9 mouse cellular contexts compared by ENCODE assay signal in genomic region chr9:65188599-65188998, GRCm38 (mm10). TPM values are rescaled to one million over a fixed set of nuclear protein-coding genes. Genes with fewer than 3 reads are reported as not detected.
A peak's percentile ranks its signal among the peaks of the same experiment; 100 is the strongest.
DNase-seq lines count a peak whose midpoint lies in the region; ATAC-seq lines count a peak whose summit lies in the region.
"Had no signal": no experiment of that assay in that cellular context is flagged by ENCODE, and none has a peak within 500 bp of the region (broad histone marks: within the 10 kb centered on the region; RNA-seq: fewer than 3 reads in every experiment).

No protein-coding gene starts in this region.

- 8% methylated on average over 3 of the region's 3 CpGs for WGBS in embryonic facial prominence, embryonic 11.5 days
- 1% methylated on average over 3 of the region's 3 CpGs for WGBS in liver, embryonic 13.5 days (ENCODE audit: insufficient replicate concordance)
- 1% methylated on average over 3 of the region's 3 CpGs for WGBS in neural tube, embryonic 12.5 days
- 7% methylated on average over 3 of the region's 3 CpGs for WGBS in stomach, embryonic 16.5 days

- no peak for ATAC-seq in embryonic facial prominence, embryonic 11.5 days (replicated peaks; ENCODE audit: insufficient number of reproducible peaks, low FRiP score, low TSS enrichment, low read depth)
- ATAC-seq in liver, embryonic 13.5 days (ENCODE audit: low read depth) = peak; percentile 26; the same call in 1 of the 2 replicates
- ATAC-seq in neural tube, embryonic 12.5 days (ENCODE audit: low FRiP score, low read depth) = peak; percentile 57; the same call in 1 of the 2 replicates
- ATAC-seq in stomach, embryonic 16.5 days (ENCODE audit: insufficient read depth, low FRiP score) = peak; percentile 62; the same call in 1 of the 2 replicates

- peak; percentile 84 for DNase-seq in CD4-positive helper T cell, adult 2 months (ENCODE audit: low read depth, low spot score)
- DNase-seq in adrenal gland, postnatal 36 days = peak; percentile 82 to 83
- DNase-seq in embryonic facial prominence, embryonic 11.5 days (ENCODE audit: low spot score) = peak; percentile 96
- DNase-seq in heart, adult 9 months (ENCODE audit: low spot score in 2 of 2) = peak; percentile 81 to 91
- DNase-seq in kidney, postnatal 36 days = peak; percentile 87 to 89
- peak; percentile 59 for DNase-seq in liver, embryonic 13.5 days

- H3K4me3 ChIP-seq in embryonic facial prominence, embryonic 11.5 days (ENCODE audit: low read depth, low read length) = no peak overlapping the region
- H3K4me3 ChIP-seq in liver, embryonic 13.5 days (replicated peaks) = no peak overlapping the region
- H3K4me3 ChIP-seq in neural tube, embryonic 12.5 days = no peak overlapping the region
- no peak overlapping the region for H3K4me3 ChIP-seq in stomach, embryonic 16.5 days (replicated peaks; ENCODE audit: low read length)
- H3K4me3 ChIP-seq: embryonic facial prominence, embryonic 15.5 days had no signal

- H3K27ac ChIP-seq in embryonic facial prominence, embryonic 11.5 days (replicated peaks; ENCODE audit: low read depth, low read length) = no peak overlapping the region
- no peak overlapping the region for H3K27ac ChIP-seq in liver, embryonic 13.5 days
- no peak overlapping the region for H3K27ac ChIP-seq in neural tube, embryonic 12.5 days
- no peak overlapping the region for H3K27ac ChIP-seq in stomach, embryonic 16.5 days (ENCODE audit: low read length)
- H3K27ac ChIP-seq: embryonic facial prominence, embryonic 15.5 days had no signal

- no peak overlapping the region for H3K4me2 ChIP-seq in embryonic facial prominence, embryonic 11.5 days (ENCODE audit: low read depth, low read length)
- no peak overlapping the region for H3K4me2 ChIP-seq in liver, embryonic 13.5 days
- no peak overlapping the region for H3K4me2 ChIP-seq in neural tube, embryonic 12.5 days (replicated peaks)
- no peak overlapping the region for H3K4me2 ChIP-seq in stomach, embryonic 16.5 days (ENCODE audit: low read depth, low read length)
- H3K4me2 ChIP-seq: embryonic facial prominence, embryonic 15.5 days had no signal

- no peaks in the 10 kb centered on the region for H3K9me3 ChIP-seq in embryonic facial prominence, embryonic 11.5 days (replicated peaks; ENCODE audit: control insufficient read depth, low read length)
- H3K9me3 ChIP-seq in liver, embryonic 13.5 days (replicated peaks) = no peaks in the 10 kb centered on the region
- H3K9me3 ChIP-seq in neural tube, embryonic 12.5 days = no peaks in the 10 kb centered on the region
- H3K9me3 ChIP-seq in stomach, embryonic 16.5 days (replicated peaks; ENCODE audit: control insufficient read depth, low read length) = no peaks in the 10 kb centered on the region
- H3K9me3 ChIP-seq: embryonic facial prominence, embryonic 15.5 days had no signal

- no peaks in the 10 kb centered on the region for H3K27me3 ChIP-seq in embryonic facial prominence, embryonic 11.5 days (ENCODE audit: control insufficient read depth, insufficient read depth, low read length)
- peaks cover 10% of the 10 kb centered on the region; the same call in 1 of the 2 replicates for H3K27me3 ChIP-seq in liver, embryonic 13.5 days
- H3K27me3 ChIP-seq in neural tube, embryonic 12.5 days (replicated peaks) = no peaks in the 10 kb centered on the region
- no peaks in the 10 kb centered on the region for H3K27me3 ChIP-seq in stomach, embryonic 16.5 days (ENCODE audit: control insufficient read depth, insufficient read depth, low read length)
- H3K27me3 ChIP-seq: embryonic facial prominence, embryonic 15.5 days had no signal

- H3K9ac ChIP-seq in embryonic facial prominence, embryonic 11.5 days (replicated peaks; ENCODE audit: low read length) = no peak overlapping the region
- H3K9ac ChIP-seq in liver, embryonic 13.5 days = no peak overlapping the region
- H3K9ac ChIP-seq in neural tube, embryonic 12.5 days = no peak overlapping the region
- no peak overlapping the region for H3K9ac ChIP-seq in stomach, embryonic 16.5 days (ENCODE audit: low read length)
- H3K9ac ChIP-seq: embryonic facial prominence, embryonic 15.5 days had no signal

- H3K4me1 ChIP-seq in embryonic facial prominence, embryonic 11.5 days (ENCODE audit: control insufficient read depth, insufficient read depth, low read length) = peaks cover 12% of the 10 kb centered on the region
- peaks cover 25% of the 10 kb centered on the region for H3K4me1 ChIP-seq in liver, embryonic 13.5 days (replicated peaks)
- peaks cover 22% of the 10 kb centered on the region for H3K4me1 ChIP-seq in neural tube, embryonic 12.5 days
- H3K4me1 ChIP-seq in stomach, embryonic 16.5 days (ENCODE audit: control insufficient read depth, insufficient read depth, low read length) = peaks cover 8% of the 10 kb centered on the region; the same call in 1 of the 2 replicates

- no peaks in the 10 kb centered on the region for H3K36me3 ChIP-seq in embryonic facial prominence, embryonic 11.5 days (replicated peaks; ENCODE audit: control insufficient read depth, insufficient read depth, low read depth, low read length)
- H3K36me3 ChIP-seq in liver, embryonic 13.5 days = no peaks in the 10 kb centered on the region
- peaks cover 25% of the 10 kb centered on the region for H3K36me3 ChIP-seq in neural tube, embryonic 12.5 days
- H3K36me3 ChIP-seq in stomach, embryonic 16.5 days (ENCODE audit: control insufficient read depth, insufficient read depth, low read length) = no peaks in the 10 kb centered on the region

RNA-seq across cellular contexts. Expression of gene Parp16, which starts 6.6 kb away (rescaled TPM):
- 10 to 100 TPM; 11.8 to 21.2 TPM for total RNA-seq in adrenal gland, postnatal 36 days (2021)
- polyA plus RNA-seq in embryonic facial prominence, embryonic 11.5 days (2014; fragmentation: Nextera tagmentation; extraction: Ambion mirVana) = 4.9 and 5.7 TPM in 2 replicates
- 8.2 and 9.2 TPM in 2 replicates for polyA plus RNA-seq in liver, embryonic 13.5 days (2015; fragmentation: Nextera tagmentation; extraction: Ambion mirVana)
- 5.4 and 5.7 TPM in 2 replicates for polyA plus RNA-seq in neural tube, embryonic 12.5 days (2016; fragmentation: Nextera tagmentation; extraction: Ambion mirVana)
- polyA plus RNA-seq in stomach, embryonic 16.5 days (2015; fragmentation: Nextera tagmentation; extraction: Ambion mirVana) = 7.5 and 7.6 TPM in 2 replicates

RNA-seq across cellular contexts. Expression of gene Igdcc3, which starts 47.6 kb away (rescaled TPM):
- 1 to 10 TPM; 1.2 to 1.9 TPM for total RNA-seq in adrenal gland, postnatal 36 days (2021)
- 17.0 and 18.7 TPM in 2 replicates for polyA plus RNA-seq in embryonic facial prominence, embryonic 11.5 days (2014; fragmentation: Nextera tagmentation; extraction: Ambion mirVana)
- polyA plus RNA-seq in liver, embryonic 13.5 days (2015; fragmentation: Nextera tagmentation; extraction: Ambion mirVana) = 0.15 TPM in 2 replicates
- 32.6 and 36.4 TPM in 2 replicates for polyA plus RNA-seq in neural tube, embryonic 12.5 days (2016; fragmentation: Nextera tagmentation; extraction: Ambion mirVana)
- polyA plus RNA-seq in stomach, embryonic 16.5 days (2015; fragmentation: Nextera tagmentation; extraction: Ambion mirVana) = 0.44 and 0.55 TPM in 2 replicates

Comparison
In these comparisons a context has a peak if more than half of its experiments do, and no peak if none do; other contexts are left out.
1. RNA of gene Igdcc3, which starts 47.6 kb away (polyA plus RNA-seq): 32.6 to 36.4 TPM in neural tube, embryonic 12.5 days and 17.0 to 18.7 TPM in embryonic facial prominence, embryonic 11.5 days; 0.44 to 0.55 TPM in stomach, embryonic 16.5 days and 0.15 TPM in liver, embryonic 13.5 days; every median in the first group is over 10 times any median in the second.
2. Peak in every context shown above with its lines, with median percentiles within 50 percentile points of each other: DNase-seq.